Mouse (Mus musculus) ES-E14 (cell line): ENCODE measurements around the gene Rnls. TPM values are rescaled to one million over a fixed set of nuclear protein-coding genes. Genes with fewer than 3 reads are reported as not detected.
"Not testable (repeated sequence)": the region's sequence is repeated elsewhere in the genome, so short reads cannot be mapped to it uniquely, and the experiment has no call there.

Experiments used
- DNase-seq: peaks from one replicate; pipeline ENCODE4 v3.0.0-alpha.2; 2013; ENCODE audit warnings: low read depth, low spot score
- H3K27ac ChIP-seq: 2 replicates; pipeline ENCODE4 v1.5.1; 2012; ENCODE audit warnings: low read depth, mild to moderate bottlenecking, low read length, moderate library complexity, mixed read lengths; ENCODE audit not compliant: poor library complexity, insufficient read depth, severe bottlenecking
- H3K36me3 ChIP-seq: 2 replicates; pipeline ENCODE4 v1.6.1; 2012; ENCODE audit warnings: mild to moderate bottlenecking, low read length, moderate library complexity, mixed read lengths; ENCODE audit not compliant: control insufficient read depth, poor library complexity, insufficient read depth, severe bottlenecking
- H3K4me1 ChIP-seq, 2 experiments: fragments of 150-350 bp in 1 of 2; sonication (generic) in 1 of 2; 2 replicates each; pipeline ENCODE4 v1.6.1; 2012; ENCODE audit warnings: low read length in 2 of 2, mild to moderate bottlenecking in 1 of 2, mixed read lengths in 1 of 2; ENCODE audit not compliant: control insufficient read depth in 2 of 2, insufficient read depth in 2 of 2, poor library complexity in 1 of 2
- H3K4me3 ChIP-seq, 2 experiments: fragments of 150-350 bp in 1 of 2; sonication (generic) in 1 of 2; 2 replicates each; pipeline ENCODE4 v1.5.1; 2012; ENCODE audit warnings: low read length in 2 of 2, low read depth in 1 of 2, mild to moderate bottlenecking in 1 of 2, mixed read lengths in 1 of 2; ENCODE audit not compliant: insufficient read depth in 1 of 2, poor library complexity in 1 of 2, severe bottlenecking in 1 of 2
- H3K9ac ChIP-seq: 2 replicates; pipeline ENCODE4 v1.6.1; 2012; ENCODE audit warnings: low read depth, mild to moderate bottlenecking, low read length, mixed read lengths; ENCODE audit not compliant: poor library complexity, insufficient read depth, severe bottlenecking
- H3K9me3 ChIP-seq: fragments of 150-350 bp; sonication (generic); 2 replicates; pipeline ENCODE4 v1.6.1; 2012; ENCODE audit warnings: low read depth, mild to moderate bottlenecking, low read length; ENCODE audit not compliant: control insufficient read depth, insufficient read depth
- CHD2 ChIP-seq: IDR thresholded peaks from 2 replicates; pipeline ENCODE4 v1.6.1; 2014; ENCODE audit warnings: mild to moderate bottlenecking, low read depth, low read length, inconsistent platforms
- HCFC1 ChIP-seq: IDR thresholded peaks from 2 replicates; pipeline ENCODE4 v1.6.1; 2012; ENCODE audit warnings: low read length, inconsistent platforms, borderline replicate concordance; ENCODE audit not compliant: insufficient read depth
- MAFK ChIP-seq: IDR thresholded peaks from 2 replicates; pipeline ENCODE4 v1.6.1; 2014; ENCODE audit warnings: mild to moderate bottlenecking, low read depth, low read length, inconsistent platforms; ENCODE audit not compliant: insufficient read depth
- ZC3H11A ChIP-seq: IDR thresholded peaks from 2 replicates; pipeline ENCODE4 v1.6.1; 2012; ENCODE audit warnings: low read depth, mild to moderate bottlenecking, inconsistent platforms, low read length, borderline replicate concordance
- ZNF384 ChIP-seq: IDR thresholded peaks from 2 replicates; pipeline ENCODE4 v1.6.1; 2012; ENCODE audit warnings: low read depth, low read length, inconsistent platforms
- in situ Hi-C, 2 experiments: fragments of 600-800 bp; cut with MboI; formaldehyde crosslinking; loops; one replicate each; pipeline ENCODE4 v1.15.1; 2025; ENCODE audit warnings: low sequenced_read_pairs in 2 of 2, inconsistent platforms in 1 of 2; ENCODE audit not compliant: unreplicated experiment in 2 of 2
- total RNA-seq: library from RNA; depleted of rRNA; stranded (reverse); fragments of 300-350 nt; gene quantifications from 2 replicates; pipeline ENCODE4 v1.2.3, GENCODE M21; 2012; rRNA removed

The Rnls gene
- 0.74 and 0.80 TPM in 2 replicates for total RNA-seq

DNA sequence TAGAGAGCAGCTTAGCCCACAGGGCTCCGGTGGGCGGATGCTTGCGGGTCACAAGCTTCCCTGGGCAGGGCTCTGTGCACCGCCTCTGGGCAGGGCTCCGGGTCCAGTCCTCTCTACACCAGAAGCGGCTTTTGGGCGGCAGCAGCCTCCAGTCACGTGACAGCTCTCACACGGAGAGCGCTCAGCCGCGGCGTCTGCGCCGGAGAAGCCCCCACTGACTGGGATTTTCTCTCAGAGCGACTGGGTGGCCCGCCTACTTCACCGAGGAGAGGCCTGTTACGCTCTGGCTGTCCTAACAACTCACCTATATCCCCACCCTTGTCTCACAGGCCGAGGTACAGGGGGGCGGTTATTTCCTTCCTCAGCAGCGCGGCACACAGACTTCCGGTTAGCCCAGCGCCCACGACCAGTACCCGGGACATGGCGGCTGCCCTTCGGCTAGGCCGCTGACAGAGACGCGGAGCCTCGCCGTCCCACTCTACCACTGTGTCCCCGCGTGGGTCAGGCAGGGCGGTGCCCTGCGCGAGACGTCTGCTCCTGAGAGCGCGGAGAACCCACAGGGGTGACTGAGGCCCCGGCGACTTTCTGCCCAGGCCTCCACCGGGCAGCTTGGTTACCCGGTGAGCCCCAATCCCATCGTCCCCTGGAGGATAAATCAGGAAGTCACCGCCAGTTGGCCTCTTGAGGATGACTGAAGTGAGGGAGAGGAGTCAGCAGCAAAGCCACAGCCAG lies at the start of gene Rnls:
Gene Rnls (minus strand): TSS at position 645 of the 732 bp plus-strand sequence.
- Histone ChIP-seq H3K4me1 (0 out of 4 replicates have a peak, but pooled peaks cover 0 to 2% of the 10 kb centered on the region in 2 experiments), H3K9ac (peak within 1 kb of the TSS; percentile 95), H3K4me3 (peak within 1 kb of the TSS; percentile 87 to 95), H3K9me3 (no peaks in the 10 kb centered on the region), H3K27ac (peak within 1 kb of the TSS; percentile 68; the same call in 1 of the 2 replicates), H3K36me3 (no peaks in the 10 kb centered on the region)
- peak; percentile 54 for DNase-seq
- TF ChIP-seq ZNF384, result no peak
- TF ChIP-seq HCFC1, result no peak
- no peak for TF ChIP-seq CHD2
- TF ChIP-seq MAFK, result no peak
- no peak for TF ChIP-seq ZC3H11A
- in situ Hi-C loops, result no loop called here

DNA sequence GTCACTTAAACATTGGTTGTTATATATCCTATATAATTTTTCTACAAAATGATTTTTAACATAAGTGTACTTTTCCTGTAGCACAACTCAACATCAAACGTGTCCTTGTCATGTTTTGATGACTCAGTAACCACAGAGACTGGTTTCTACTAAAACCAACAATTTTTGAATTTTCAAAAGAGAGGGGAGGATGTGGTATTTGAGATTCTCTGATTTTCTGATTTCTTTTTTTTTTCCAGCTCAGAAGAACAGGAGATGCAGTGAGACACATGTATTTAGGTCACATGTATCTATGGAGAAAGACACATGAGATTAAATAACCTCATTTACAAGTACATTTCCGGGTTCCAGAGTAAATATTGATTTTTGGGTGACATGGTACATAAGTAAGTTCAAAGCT lies 37.4 kb upstream of the Rnls start:
- TF ChIP-seq ZNF384 (no peak), ZC3H11A (no peak), MAFK (no peak), HCFC1 (no peak)
- no peaks in the 10 kb centered on the region for H3K4me1 ChIP-seq
- no peak overlapping the region for H3K27ac ChIP-seq
- in situ Hi-C loops, result no loop called here
- no peak overlapping the region for H3K9ac ChIP-seq
- H3K36me3 ChIP-seq, result no peaks in the 10 kb centered on the region
- no peak for DNase-seq
- no peak overlapping the region for H3K4me3 ChIP-seq
- H3K9me3 ChIP-seq, result no peaks in the 10 kb centered on the region

DNA sequence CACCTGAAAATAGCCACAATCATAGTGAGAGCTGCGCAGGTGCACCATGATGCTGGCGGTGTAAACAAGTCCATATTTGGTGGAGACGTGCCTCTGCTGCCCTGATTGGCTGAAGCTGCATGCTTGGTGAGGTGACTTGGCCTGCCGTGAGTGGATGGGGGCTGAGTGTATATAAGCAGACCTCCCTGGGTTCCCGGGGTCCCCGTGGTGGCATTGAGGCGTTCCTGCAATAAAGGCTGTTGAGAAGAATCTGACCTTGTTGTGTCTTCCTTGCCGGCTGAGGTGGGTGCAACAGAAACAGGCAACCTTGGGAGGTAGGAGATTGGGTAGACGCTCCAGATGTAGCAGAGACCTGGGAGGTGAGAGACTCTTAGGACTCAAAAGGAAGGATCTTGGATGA lies 27.3 kb upstream of the Rnls start:
- H3K4me3 ChIP-seq, H3K9ac ChIP-seq, H3K4me1 ChIP-seq, H3K27ac ChIP-seq, DNase-seq, H3K36me3 ChIP-seq, in situ Hi-C loops, H3K9me3 ChIP-seq: not testable (repeated sequence)

DNA sequence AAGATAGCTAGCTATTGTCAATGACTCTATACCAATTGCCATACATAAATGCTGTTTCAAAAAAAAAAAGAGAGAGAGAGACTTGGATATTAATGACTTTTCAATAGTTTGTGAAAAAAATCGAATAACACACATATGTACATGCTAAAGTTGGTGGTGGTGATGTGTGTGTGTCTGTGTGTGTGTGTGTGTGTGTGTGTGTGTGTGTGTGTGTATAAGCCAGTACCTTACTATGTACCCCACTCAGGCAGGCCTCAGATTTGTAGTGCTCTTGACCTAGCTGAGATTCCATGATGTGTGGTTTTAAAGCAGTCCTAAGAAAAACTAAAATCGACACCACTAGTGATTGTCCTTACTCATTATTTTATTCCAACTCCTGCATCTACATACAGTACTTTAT lies 11.3 kb downstream of the Rnls start:
- H3K9ac ChIP-seq, result no peak overlapping the region
- no peak for DNase-seq
- H3K4me1 ChIP-seq, result no peaks in the 10 kb centered on the region
- in situ Hi-C loops, result no loop called here
- no peaks in the 10 kb centered on the region for H3K36me3 ChIP-seq
- TF ChIP-seq CHD2 (no peak), ZC3H11A (no peak), HCFC1 (no peak), MAFK (no peak), ZNF384 (no peak)
- no peak overlapping the region for H3K27ac ChIP-seq
- no peak overlapping the region for H3K4me3 ChIP-seq
- H3K9me3 ChIP-seq, result no peaks in the 10 kb centered on the region

DNA sequence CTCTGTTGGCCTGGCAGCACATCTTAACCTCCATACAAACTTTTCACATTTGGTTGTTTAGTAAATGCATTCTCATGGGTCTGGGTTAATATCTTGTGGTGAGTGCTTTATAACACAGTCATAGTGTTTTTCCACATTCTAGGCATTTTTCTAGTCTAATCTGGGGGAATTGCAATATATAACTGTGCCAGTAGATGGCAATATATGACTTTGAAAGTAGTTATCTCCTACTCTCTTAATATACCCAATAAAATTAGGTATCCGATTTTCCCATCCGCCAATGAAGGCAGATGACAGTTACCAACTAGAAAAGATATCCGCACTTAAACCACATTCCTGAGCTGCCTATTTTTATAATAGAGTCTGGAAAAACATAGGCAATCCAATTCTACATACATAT lies 11.7 kb downstream of the Rnls start:
- peak; percentile 22 for DNase-seq
- Histone ChIP-seq H3K36me3 (no peaks in the 10 kb centered on the region), H3K9me3 (no peaks in the 10 kb centered on the region), H3K9ac (no peak overlapping the region), H3K4me3 (no peak overlapping the region), H3K27ac (no peak overlapping the region), H3K4me1 (no peaks in the 10 kb centered on the region)
- no peak for TF ChIP-seq CHD2
- TF ChIP-seq HCFC1, result no peak
- peak; percentile 44; the same call in 1 of the 2 replicates for TF ChIP-seq ZC3H11A
- TF ChIP-seq MAFK, result no peak
- no peak for TF ChIP-seq ZNF384
- in situ Hi-C loops, result no loop called here
